Mouse (Mus musculus): ENCODE measurements around the gene Igfbp7.

GRCm38 (mm10) chr5:77404941-77405340 lies 2.9 kb downstream of the Igfbp7 start:
- TF ChIP-seq POLR2A (IDR thresholded peaks at IDR 0.05; ENCODE audit: insufficient read depth, low read depth, low read length) (no peak), CTCF (IDR thresholded peaks at IDR 0.05) (no peak), EP300 (IDR thresholded peaks at IDR 0.05; ENCODE audit: insufficient read depth, low read depth, low read length) (no peak)

Measured in heart, adult 2 months (tissue).